Mouse (Mus musculus): ENCODE data around the gene Casp4. TPM values are rescaled to one million over a fixed set of nuclear protein-coding genes. Genes with fewer than 3 reads are reported as not detected.

Gene Casp4
- polyA plus RNA-seq (2016; fragmentation: Nextera tagmentation; extraction: Ambion mirVana), result 0.15 and 0.34 TPM in 2 replicates

- Histone ChIP-seq H3K4me1 (no peaks in the 10 kb centered on the region), H3K4me3 (no peak within 1 kb of the TSS), H3K27ac (no peak within 1 kb of the TSS), H3K36me3 (no peaks in the 10 kb centered on the region), H3K27me3 (ENCODE audit: insufficient read depth, poor library complexity, severe bottlenecking) (no peaks in the 10 kb centered on the region), H3K9me3 (no peaks in the 10 kb centered on the region)
- WGBS, result 64% methylated on average over 5 of the region's 5 CpGs
- DNase-seq (ENCODE audit: low spot score), result no peak
Measured at GRCm38 (mm10) chr9:5308561-5308960, at the start of gene Casp4. Gene Casp4 (plus strand): TSS chr9:5308828.

DNA sequence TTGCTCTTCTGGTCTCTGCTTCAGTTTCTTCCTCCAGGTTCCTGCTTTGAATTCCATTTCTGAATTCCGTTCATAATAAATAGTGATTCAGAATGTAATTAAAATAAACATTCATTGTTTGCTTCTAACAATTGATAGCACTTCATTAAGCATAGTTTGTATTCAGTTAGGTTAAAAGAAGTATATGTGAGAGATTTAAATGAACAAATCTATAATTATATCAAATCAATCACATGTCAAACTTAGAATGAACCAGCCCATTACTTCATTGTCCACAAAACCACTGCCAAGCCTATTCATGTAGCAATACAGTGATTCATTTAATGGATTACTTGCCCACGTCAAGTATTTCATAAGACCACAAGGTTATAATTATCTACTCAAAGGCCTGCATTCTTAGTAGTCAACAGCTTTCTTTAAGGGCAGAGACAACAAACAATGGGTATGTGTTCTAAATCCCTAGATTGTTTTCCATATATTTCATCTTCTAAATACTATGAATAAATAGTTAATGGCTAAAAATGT, 44.6 kb upstream of the Casp4 start:
- Histone ChIP-seq H3K36me3 (no peaks in the 10 kb centered on the region), H3K27me3 (ENCODE audit: insufficient read depth, poor library complexity, severe bottlenecking) (no peaks in the 10 kb centered on the region), H3K27ac (no peak overlapping the region), H3K4me3 (no peak overlapping the region), H3K4me1 (no peaks in the 10 kb centered on the region), H3K9me3 (no peaks in the 10 kb centered on the region)
- 77% methylated on average over 2 of the region's 2 CpGs for WGBS
- DNase-seq (ENCODE audit: low spot score), result no peak

DNA sequence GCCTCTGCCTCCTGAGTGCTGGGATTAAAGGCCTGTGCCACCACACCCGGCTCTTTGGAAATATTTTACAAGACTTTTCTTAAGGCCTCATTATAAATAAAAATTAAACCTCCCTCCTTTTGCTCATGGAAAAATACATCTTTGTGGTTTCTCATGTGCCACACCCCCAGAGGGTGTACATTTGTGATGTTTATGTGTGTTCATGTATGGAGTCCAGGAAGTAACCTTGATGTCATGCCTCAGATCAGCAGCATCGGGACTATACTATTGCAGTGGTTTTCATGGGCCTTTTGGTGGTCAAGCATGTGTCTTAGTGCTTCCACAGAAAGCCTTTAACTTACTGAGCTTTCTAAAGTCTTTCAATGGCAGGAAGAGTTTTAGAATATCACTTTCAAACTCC, 38.4 kb upstream of the Casp4 start:
- Histone ChIP-seq H3K27me3 (ENCODE audit: insufficient read depth, poor library complexity, severe bottlenecking) (no peaks in the 10 kb centered on the region), H3K27ac (no peak overlapping the region), H3K36me3 (no peaks in the 10 kb centered on the region), H3K9me3 (no peaks in the 10 kb centered on the region), H3K4me1 (no peaks in the 10 kb centered on the region), H3K4me3 (no peak overlapping the region)
- no peak for DNase-seq (ENCODE audit: low spot score)
- 75% methylated on average over 2 of the region's 2 CpGs for WGBS

DNA sequence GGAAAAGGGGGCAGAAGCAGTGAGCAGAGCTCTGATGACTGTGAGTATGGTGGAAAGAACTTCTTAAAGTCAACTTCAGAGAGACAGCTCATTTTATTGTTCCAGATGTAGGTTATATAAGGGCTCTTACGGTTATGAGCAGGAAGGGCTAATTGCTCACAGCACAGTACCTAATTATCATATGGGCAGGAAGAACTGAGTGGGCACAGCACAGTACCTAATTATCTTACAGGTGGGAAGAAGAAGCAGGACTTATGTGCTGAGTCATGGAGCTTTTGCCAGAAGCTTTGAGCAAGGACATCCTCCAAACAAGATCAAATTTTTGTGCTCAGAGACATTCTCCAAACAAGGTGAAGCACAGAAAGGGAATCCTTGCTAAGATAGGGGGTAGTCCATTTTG, 37.7 kb upstream of the Casp4 start:
- H3K9me3 ChIP-seq, result no peaks in the 10 kb centered on the region
- H3K27me3 ChIP-seq (ENCODE audit: insufficient read depth, poor library complexity, severe bottlenecking), result no peaks in the 10 kb centered on the region
- H3K27ac ChIP-seq, result no peak overlapping the region
- no peaks in the 10 kb centered on the region for H3K4me1 ChIP-seq
- no peak for DNase-seq (ENCODE audit: low spot score)
- WGBS, result 70% methylated on average over 1 of the region's 1 CpGs
- no peaks in the 10 kb centered on the region for H3K36me3 ChIP-seq
- H3K4me3 ChIP-seq, result no peak overlapping the region

GRCm38 (mm10) chr9:5271334-5271845, 37.2 kb upstream of the Casp4 start:
- Histone ChIP-seq H3K27me3 (ENCODE audit: insufficient read depth, poor library complexity, severe bottlenecking) (no peaks in the 10 kb centered on the region), H3K36me3 (no peaks in the 10 kb centered on the region), H3K4me1 (no peaks in the 10 kb centered on the region), H3K9me3 (no peaks in the 10 kb centered on the region), H3K4me3 (no peak overlapping the region), H3K27ac (no peak overlapping the region)
- 66% methylated on average over 6 of the region's 6 CpGs for WGBS
- DNase-seq (ENCODE audit: low spot score), result peak; percentile 71

DNA sequence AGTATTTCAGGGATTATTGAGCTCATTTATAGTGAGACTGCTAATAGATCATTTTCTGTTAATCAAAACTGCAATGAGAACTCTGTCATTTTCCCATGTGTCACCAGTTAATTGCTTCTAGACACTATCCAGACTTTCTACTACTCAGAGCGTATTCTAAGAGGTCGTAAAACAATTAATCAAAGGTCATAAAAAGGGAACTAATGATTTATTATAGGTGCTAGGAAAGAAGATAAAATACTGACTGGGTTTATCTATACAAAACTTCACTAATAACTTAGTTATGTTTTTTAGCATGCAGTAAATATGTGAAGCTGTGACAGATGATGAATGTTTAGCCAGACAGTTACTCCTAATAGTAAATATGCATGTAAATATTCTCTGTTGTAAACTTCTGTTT, 22.6 kb upstream of the Casp4 start:
- DNase-seq (ENCODE audit: low spot score), result no peak
- no peak overlapping the region for H3K4me3 ChIP-seq
- H3K27me3 ChIP-seq (ENCODE audit: insufficient read depth, poor library complexity, severe bottlenecking), result no peaks in the 10 kb centered on the region
- 78% methylated on average over 2 of the region's 2 CpGs for WGBS
- no peaks in the 10 kb centered on the region; the same call in 1 of the 2 replicates for H3K9me3 ChIP-seq
- no peaks in the 10 kb centered on the region for H3K36me3 ChIP-seq
- no peak overlapping the region for H3K27ac ChIP-seq
- no peaks in the 10 kb centered on the region for H3K4me1 ChIP-seq

- no peak overlapping the region for H3K4me3 ChIP-seq
- H3K4me1 ChIP-seq, result no peaks in the 10 kb centered on the region
- no peak for DNase-seq (ENCODE audit: low spot score)
- H3K9me3 ChIP-seq, result no peaks in the 10 kb centered on the region; the same call in 1 of the 2 replicates
- H3K36me3 ChIP-seq, result no peaks in the 10 kb centered on the region
- no peak overlapping the region for H3K27ac ChIP-seq
- no peaks in the 10 kb centered on the region for H3K27me3 ChIP-seq (ENCODE audit: insufficient read depth, poor library complexity, severe bottlenecking)
Measured at GRCm38 (mm10) chr9:5286597-5286996, 22.0 kb upstream of the Casp4 start.

DNA sequence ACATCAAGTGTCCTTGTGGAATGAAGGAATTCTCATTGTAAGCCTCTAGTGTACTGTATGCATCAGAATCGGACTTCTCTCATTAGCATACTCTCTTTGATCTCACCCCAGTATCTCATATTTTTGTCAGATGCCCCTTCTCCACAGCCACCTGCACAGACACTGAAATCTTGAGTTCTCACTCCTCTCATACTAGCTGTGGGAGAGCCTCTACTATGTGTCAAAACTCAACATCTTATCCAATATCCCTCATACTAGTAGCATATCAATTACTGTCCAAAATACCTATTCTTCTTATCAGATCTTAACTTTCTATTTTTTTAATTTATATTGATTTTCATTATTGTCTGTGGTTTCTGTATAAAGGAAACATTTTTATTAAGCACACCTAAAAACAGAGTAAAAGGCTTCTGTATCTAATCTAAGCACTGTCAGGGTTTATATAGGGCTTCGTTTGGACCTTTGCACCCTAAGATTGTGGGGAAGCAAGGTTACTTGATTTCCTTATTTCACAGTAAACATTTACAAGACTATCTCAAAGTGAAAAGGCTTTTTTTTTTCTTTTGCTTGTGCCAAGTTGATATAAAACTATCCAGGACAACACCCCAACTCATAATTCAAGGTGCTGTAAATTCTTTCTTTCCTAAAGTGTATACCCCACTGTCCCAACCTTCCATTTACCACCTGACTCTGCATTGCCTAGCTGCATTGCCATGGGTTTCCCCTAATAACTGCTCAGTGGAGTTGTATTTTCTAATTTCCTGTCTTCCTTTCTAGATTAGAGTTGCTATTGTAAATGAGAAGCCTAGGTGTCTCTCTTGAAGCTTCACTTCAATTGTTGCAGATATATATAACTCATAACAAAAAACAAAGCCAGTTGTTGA, 12.0 kb upstream of the Casp4 start:
- Histone ChIP-seq H3K27ac (no peak overlapping the region), H3K9me3 (no peaks in the 10 kb centered on the region), H3K4me3 (no peak overlapping the region), H3K36me3 (no peaks in the 10 kb centered on the region), H3K4me1 (no peaks in the 10 kb centered on the region), H3K27me3 (ENCODE audit: insufficient read depth, poor library complexity, severe bottlenecking) (no peaks in the 10 kb centered on the region)
- WGBS, result 66% methylated on average over 2 of the region's 2 CpGs
- no peak for DNase-seq (ENCODE audit: low spot score)

- DNase-seq (ENCODE audit: low spot score), result no peak
- H3K27ac ChIP-seq, result no peak within 1 kb of the TSS
- H3K4me3 ChIP-seq, result no peak within 1 kb of the TSS
- no peaks in the 10 kb centered on the region for H3K36me3 ChIP-seq
- H3K9me3 ChIP-seq, result no peaks in the 10 kb centered on the region
- no peaks in the 10 kb centered on the region for H3K4me1 ChIP-seq
- WGBS, result 77% methylated on average over 11 of the region's 11 CpGs
- no peaks in the 10 kb centered on the region for H3K27me3 ChIP-seq (ENCODE audit: insufficient read depth, poor library complexity, severe bottlenecking)
Measured at GRCm38 (mm10) chr9:5298329-5299131, 10.1 kb upstream of the Casp4 start, which contains the start of gene Casp1. Gene Casp1 (plus strand): TSS chr9:5298517.

GRCm38 (mm10) chr9:5299132-5299381, 9.6 kb upstream of the Casp4 start:
- H3K27me3 ChIP-seq (ENCODE audit: insufficient read depth, poor library complexity, severe bottlenecking), result no peaks in the 10 kb centered on the region
- H3K4me1 ChIP-seq, result no peaks in the 10 kb centered on the region
- H3K4me3 ChIP-seq, result no peak overlapping the region
- 81% methylated on average over 2 of the region's 2 CpGs for WGBS
- no peak for DNase-seq (ENCODE audit: low spot score)
- H3K36me3 ChIP-seq, result no peaks in the 10 kb centered on the region
- no peak overlapping the region for H3K27ac ChIP-seq
- no peaks in the 10 kb centered on the region for H3K9me3 ChIP-seq

DNA sequence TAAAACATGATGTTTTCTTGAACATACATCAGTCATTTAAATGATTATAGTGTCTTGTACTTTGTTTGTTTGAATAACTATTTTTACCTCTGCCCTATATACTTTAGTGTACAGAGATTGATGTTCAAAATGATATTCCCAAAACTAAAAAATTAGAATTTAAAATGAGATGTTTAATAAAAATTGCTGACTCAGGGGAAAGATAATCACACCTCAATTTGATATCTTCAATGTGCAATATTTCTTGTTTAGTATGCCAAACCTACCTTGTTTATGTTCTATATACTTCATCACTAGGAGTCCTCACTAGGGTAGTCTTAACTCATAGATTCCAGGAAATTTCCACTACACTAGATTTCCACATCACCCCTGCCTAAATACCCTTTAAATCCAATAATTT, 1.5 kb downstream of the Casp4 start:
- Histone ChIP-seq H3K27me3 (ENCODE audit: insufficient read depth, poor library complexity, severe bottlenecking) (no peaks in the 10 kb centered on the region), H3K4me1 (no peaks in the 10 kb centered on the region), H3K4me3 (no peak overlapping the region), H3K9me3 (no peaks in the 10 kb centered on the region), H3K27ac (no peak overlapping the region), H3K36me3 (no peaks in the 10 kb centered on the region)
- no peak for DNase-seq (ENCODE audit: low spot score)

DNA sequence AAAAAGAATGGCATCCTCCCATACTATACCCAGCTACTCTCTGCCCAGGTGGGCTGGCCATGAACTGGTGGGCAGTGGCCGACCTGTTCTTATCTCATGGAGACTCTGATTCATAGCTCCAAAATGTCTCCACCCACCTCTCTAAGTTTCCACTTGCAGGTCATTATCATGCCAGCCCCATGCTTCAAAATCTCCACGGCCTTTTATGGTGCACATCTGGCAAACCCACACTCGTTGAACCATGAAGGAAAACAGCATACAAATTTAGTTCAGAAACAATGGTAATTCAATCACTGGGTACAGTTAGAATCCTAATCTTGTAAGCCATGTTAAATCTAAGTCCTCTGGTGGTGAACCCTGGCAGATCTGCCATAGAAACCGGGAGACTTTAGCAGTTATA, 2.8 kb downstream of the Casp4 start:
- Histone ChIP-seq H3K27me3 (ENCODE audit: insufficient read depth, poor library complexity, severe bottlenecking) (no peaks in the 10 kb centered on the region), H3K4me1 (no peaks in the 10 kb centered on the region), H3K27ac (no peak overlapping the region), H3K4me3 (no peak overlapping the region), H3K36me3 (no peaks in the 10 kb centered on the region), H3K9me3 (no peaks in the 10 kb centered on the region)
- WGBS, result 71% methylated on average over 4 of the region's 4 CpGs
- no peak for DNase-seq (ENCODE audit: low spot score)

DNA sequence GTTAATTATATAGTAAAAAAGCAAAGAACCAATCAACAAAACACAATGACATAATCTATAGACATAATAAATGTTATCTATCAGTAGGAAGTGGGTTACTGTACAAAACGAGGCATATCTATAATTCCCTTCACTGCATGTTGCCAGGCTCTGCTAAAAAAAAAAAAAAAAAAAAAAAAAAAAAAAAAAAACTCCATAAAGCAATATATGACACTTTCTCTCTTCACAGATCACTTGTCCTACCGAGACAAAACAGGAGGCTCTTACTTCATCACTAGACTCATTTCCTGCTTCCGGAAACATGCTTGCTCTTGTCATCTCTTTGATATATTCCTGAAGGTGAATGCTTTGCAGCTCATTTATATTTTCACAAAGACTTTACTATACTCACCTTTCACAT, 19.6 kb downstream of the Casp4 start:
- no peaks in the 10 kb centered on the region for H3K27me3 ChIP-seq (ENCODE audit: insufficient read depth, poor library complexity, severe bottlenecking)
- no peak overlapping the region for H3K4me3 ChIP-seq
- H3K9me3 ChIP-seq, result no peaks in the 10 kb centered on the region
- H3K36me3 ChIP-seq, result no peaks in the 10 kb centered on the region
- no peaks in the 10 kb centered on the region for H3K4me1 ChIP-seq
- DNase-seq (ENCODE audit: low spot score), result no peak
- 61% methylated on average over 3 of the region's 3 CpGs for WGBS
- H3K27ac ChIP-seq, result no peak overlapping the region
